Mouse (Mus musculus): ENCODE results near the gene Gm18336. TPM values are rescaled to one million over a fixed set of nuclear protein-coding genes. Genes with fewer than 3 reads are reported as not detected.

Gm18336 gene
- polyA plus RNA-seq, 1 experiment from 2014 or later = not detected

GRCm38 (mm10) chrX:73391481-73391880 lies 7.1 kb downstream of the Gm18336 start:
- H3K27ac ChIP-seq (ENCODE audit: low read length) = no peak overlapping the region
- no peaks in the 10 kb centered on the region for H3K4me1 ChIP-seq (ENCODE audit: control insufficient read depth, insufficient read depth, low read length)
- H3K9ac ChIP-seq (ENCODE audit: low read depth, low read length) = no peak overlapping the region
- ATAC-seq = no peak
- H3K27me3 ChIP-seq (replicated peaks; ENCODE audit: control insufficient read depth, insufficient read depth, low read length) = no peaks in the 10 kb centered on the region
- no peaks in the 10 kb centered on the region for H3K36me3 ChIP-seq (ENCODE audit: control insufficient read depth, insufficient read depth, low read length)
- no peak overlapping the region for H3K4me2 ChIP-seq (ENCODE audit: low read depth, low read length)
- 86% methylated on average over 4 of the region's 4 CpGs for WGBS
- H3K4me3 ChIP-seq (ENCODE audit: low read length) = no peak overlapping the region
- no peaks in the 10 kb centered on the region for H3K9me3 ChIP-seq (ENCODE audit: control insufficient read depth, low read length)

GRCm38 (mm10) chrX:73384924-73385323 lies 13.6 kb downstream of the Gm18336 start:
- Histone ChIP-seq H3K4me3 (ENCODE audit: low read length) (no peak overlapping the region), H3K4me2 (ENCODE audit: low read depth, low read length) (no peak overlapping the region), H3K9me3 (ENCODE audit: control insufficient read depth, low read length) (no peaks in the 10 kb centered on the region), H3K9ac (ENCODE audit: low read depth, low read length) (no peak overlapping the region), H3K27ac (ENCODE audit: low read length) (no peak overlapping the region), H3K4me1 (ENCODE audit: control insufficient read depth, insufficient read depth, low read length) (no peaks in the 10 kb centered on the region), H3K36me3 (ENCODE audit: control insufficient read depth, insufficient read depth, low read length) (no peaks in the 10 kb centered on the region), H3K27me3 (replicated peaks; ENCODE audit: control insufficient read depth, insufficient read depth, low read length) (no peaks in the 10 kb centered on the region)
- ATAC-seq = no peak
- 22% methylated on average over 1 of the region's 1 CpGs for WGBS

GRCm38 (mm10) chrX:73384419-73384818 lies 14.1 kb downstream of the Gm18336 start:
- Histone ChIP-seq H3K27ac (ENCODE audit: low read length) (no peak overlapping the region), H3K36me3 (ENCODE audit: control insufficient read depth, insufficient read depth, low read length) (no peaks in the 10 kb centered on the region), H3K4me1 (ENCODE audit: control insufficient read depth, insufficient read depth, low read length) (no peaks in the 10 kb centered on the region), H3K4me3 (ENCODE audit: low read length) (no peak overlapping the region), H3K9me3 (ENCODE audit: control insufficient read depth, low read length) (no peaks in the 10 kb centered on the region), H3K9ac (ENCODE audit: low read depth, low read length) (no peak overlapping the region), H3K27me3 (replicated peaks; ENCODE audit: control insufficient read depth, insufficient read depth, low read length) (no peaks in the 10 kb centered on the region), H3K4me2 (ENCODE audit: low read depth, low read length) (no peak overlapping the region)
- 63% methylated on average over 6 of the region's 6 CpGs for WGBS
- ATAC-seq = no peak

- H3K4me3 ChIP-seq (ENCODE audit: low read length) = no peak overlapping the region
- no peaks in the 10 kb centered on the region for H3K9me3 ChIP-seq (ENCODE audit: control insufficient read depth, low read length)
- no peak for ATAC-seq
- H3K36me3 ChIP-seq (ENCODE audit: control insufficient read depth, insufficient read depth, low read length) = no peaks in the 10 kb centered on the region
- no peak overlapping the region for H3K4me2 ChIP-seq (ENCODE audit: low read depth, low read length)
- no peaks in the 10 kb centered on the region for H3K27me3 ChIP-seq (replicated peaks; ENCODE audit: control insufficient read depth, insufficient read depth, low read length)
- H3K4me1 ChIP-seq (ENCODE audit: control insufficient read depth, insufficient read depth, low read length) = no peaks in the 10 kb centered on the region
- H3K27ac ChIP-seq (ENCODE audit: low read length) = no peak overlapping the region
- no peak overlapping the region for H3K9ac ChIP-seq (ENCODE audit: low read depth, low read length)
These were observed 35.2 kb downstream of the Gm18336 start for GRCm38 (mm10) chrX:73363291-73363690.

- WGBS = 92% methylated on average over 1 of the region's 1 CpGs
- peaks cover 12% of the 10 kb centered on the region; the same call in 1 of the 2 replicates for H3K36me3 ChIP-seq (ENCODE audit: control insufficient read depth, insufficient read depth, low read length)
- H3K9me3 ChIP-seq (ENCODE audit: control insufficient read depth, low read length) = 0 out of 2 replicates have a peak, but pooled peaks cover 4% of the 10 kb centered on the region
- H3K4me3 ChIP-seq (ENCODE audit: low read length) = no peak overlapping the region
- H3K27me3 ChIP-seq (replicated peaks; ENCODE audit: control insufficient read depth, insufficient read depth, low read length) = no peaks in the 10 kb centered on the region
- H3K9ac ChIP-seq (ENCODE audit: low read depth, low read length) = no peak overlapping the region
- H3K27ac ChIP-seq (ENCODE audit: low read length) = no peak overlapping the region
- H3K4me2 ChIP-seq (ENCODE audit: low read depth, low read length) = no peak overlapping the region
- H3K4me1 ChIP-seq (ENCODE audit: control insufficient read depth, insufficient read depth, low read length) = no peaks in the 10 kb centered on the region
- ATAC-seq = no peak
These were observed 41.8 kb downstream of the Gm18336 start for GRCm38 (mm10) chrX:73356719-73357118.

GRCm38 (mm10) chrX:73356163-73356562 lies 42.4 kb downstream of the Gm18336 start:
- peaks cover 12% of the 10 kb centered on the region; the same call in 1 of the 2 replicates for H3K36me3 ChIP-seq (ENCODE audit: control insufficient read depth, insufficient read depth, low read length)
- no peaks in the 10 kb centered on the region for H3K27me3 ChIP-seq (replicated peaks; ENCODE audit: control insufficient read depth, insufficient read depth, low read length)
- H3K4me2 ChIP-seq (ENCODE audit: low read depth, low read length) = no peak overlapping the region
- H3K9me3 ChIP-seq (ENCODE audit: control insufficient read depth, low read length) = 0 out of 2 replicates have a peak, but pooled peaks cover 4% of the 10 kb centered on the region
- no peak overlapping the region for H3K27ac ChIP-seq (ENCODE audit: low read length)
- no peak overlapping the region for H3K9ac ChIP-seq (ENCODE audit: low read depth, low read length)
- H3K4me3 ChIP-seq (ENCODE audit: low read length) = no peak overlapping the region
- no peak for ATAC-seq
- 93% methylated on average over 2 of the region's 2 CpGs for WGBS
- no peaks in the 10 kb centered on the region for H3K4me1 ChIP-seq (ENCODE audit: control insufficient read depth, insufficient read depth, low read length)

Other genes with a start within 250 kb of the Gm18336 start
- gene Xlr5b, start 249.9 kb downstream of the Gm18336 start, polyA plus RNA-seq (2015; fragmentation: Nextera tagmentation; extraction: Ambion mirVana) = 0.10 and 0.28 TPM in 2 replicates
- 0.39 TPM in 1 of 2 replicates, not detected in the other for gene DXBay18, start 249.3 kb downstream of the Gm18336 start, polyA plus RNA-seq (2015; fragmentation: Nextera tagmentation; extraction: Ambion mirVana)
- not detected in 2 replicates for gene Spin2d, start 221.7 kb downstream of the Gm18336 start, polyA plus RNA-seq (2015; fragmentation: Nextera tagmentation; extraction: Ambion mirVana)
- 7.6 and 7.9 TPM in 2 replicates for gene Xlr3b, start 206.5 kb downstream of the Gm18336 start, polyA plus RNA-seq (2015; fragmentation: Nextera tagmentation; extraction: Ambion mirVana)
- gene Xlr4b, start 184.4 kb downstream of the Gm18336 start, polyA plus RNA-seq (2015; fragmentation: Nextera tagmentation; extraction: Ambion mirVana) = 1.8 and 1.9 TPM in 2 replicates
- 14.7 and 14.9 TPM in 2 replicates for gene F8a, start 170.4 kb downstream of the Gm18336 start, polyA plus RNA-seq (2015; fragmentation: Nextera tagmentation; extraction: Ambion mirVana)
- 1.2 and 1.6 TPM in 2 replicates for gene Xlr4c, start 155.6 kb downstream of the Gm18336 start, polyA plus RNA-seq (2015; fragmentation: Nextera tagmentation; extraction: Ambion mirVana)
- gene Xlr3c, start 133.3 kb downstream of the Gm18336 start, polyA plus RNA-seq (2015; fragmentation: Nextera tagmentation; extraction: Ambion mirVana) = not detected in 2 replicates
- gene Xlr5a, start 105.8 kb downstream of the Gm18336 start, polyA plus RNA-seq (2015; fragmentation: Nextera tagmentation; extraction: Ambion mirVana) = 0.40 and 0.42 TPM in 2 replicates
- 0.26 TPM in 1 of 2 replicates, not detected in the other for gene Xlr5c, start 105.8 kb downstream of the Gm18336 start, polyA plus RNA-seq (2015; fragmentation: Nextera tagmentation; extraction: Ambion mirVana)
- not detected in 2 replicates for gene Gm45015, start 61.9 kb downstream of the Gm18336 start, polyA plus RNA-seq (2015; fragmentation: Nextera tagmentation; extraction: Ambion mirVana)
- gene Zfp275, start 56.1 kb downstream of the Gm18336 start, polyA plus RNA-seq (2015; fragmentation: Nextera tagmentation; extraction: Ambion mirVana) = 7.4 and 8.1 TPM in 2 replicates
- 0.45 and 0.55 TPM in 2 replicates for gene Zfp92, start 12.4 kb upstream of the Gm18336 start, polyA plus RNA-seq (2015; fragmentation: Nextera tagmentation; extraction: Ambion mirVana)
- gene Trex2, start 36.6 kb upstream of the Gm18336 start, polyA plus RNA-seq (2015; fragmentation: Nextera tagmentation; extraction: Ambion mirVana) = not detected in 2 replicates
- 47.5 and 60.3 TPM in 2 replicates for gene Haus7, start 60.3 kb upstream of the Gm18336 start, polyA plus RNA-seq (2015; fragmentation: Nextera tagmentation; extraction: Ambion mirVana)
- gene Bgn, start 84.9 kb upstream of the Gm18336 start, polyA plus RNA-seq (2015; fragmentation: Nextera tagmentation; extraction: Ambion mirVana) = 48.1 and 54.3 TPM in 2 replicates
- gene Atp2b3, start 104.3 kb upstream of the Gm18336 start, polyA plus RNA-seq (2015; fragmentation: Nextera tagmentation; extraction: Ambion mirVana) = 0.18 and 0.32 TPM in 2 replicates
- gene Dusp9, start 240.7 kb upstream of the Gm18336 start, polyA plus RNA-seq (2015; fragmentation: Nextera tagmentation; extraction: Ambion mirVana) = 6.7 and 7.3 TPM in 2 replicates